Mouse (Mus musculus) myocyte (in vitro differentiated cells): ENCODE measurements around the gene Arhgef3. TPM values are rescaled to one million over a fixed set of nuclear protein-coding genes. Genes with fewer than 3 reads are reported as not detected.

ENCODE experiments used
- H3K27me3 ChIP-seq: one replicate; pipeline ENCODE4 v1.6.1; 2011; ENCODE audit not compliant: control insufficient read depth, insufficient read depth, insufficient read length
- H3K36me3 ChIP-seq: one replicate; pipeline ENCODE4 v1.6.1; 2011; ENCODE audit not compliant: control insufficient read depth, insufficient read depth
- H3K4me2 ChIP-seq: one replicate; pipeline ENCODE4 v1.6.1; 2011; ENCODE audit warnings: low read depth, control low read depth
- H3K4me3 ChIP-seq: one replicate; pipeline ENCODE4 v1.5.1; 2011; ENCODE audit warnings: mild to moderate bottlenecking, control low read depth, moderate library complexity
- H3K79me2 ChIP-seq: one replicate; pipeline ENCODE4 v1.6.1; 2011; ENCODE audit not compliant: control insufficient read depth, insufficient read depth
- H3ac ChIP-seq: one replicate; pipeline ENCODE4 v1.6.1; 2011; ENCODE audit not compliant: control insufficient read depth, insufficient read length
- CEBPB ChIP-seq: IDR thresholded peaks from 2 replicates; pipeline ENCODE4 v1.6.1; 2011; ENCODE audit warnings: mild to moderate bottlenecking, moderate library complexity; ENCODE audit not compliant: poor library complexity, insufficient read depth, severe bottlenecking
- E2F4 ChIP-seq: IDR thresholded peaks from one replicate; pipeline ENCODE4 v1.6.1; 2011; ENCODE audit warnings: mild to moderate bottlenecking, control low read depth, moderate library complexity; ENCODE audit not compliant: insufficient read depth
- MAX ChIP-seq: IDR thresholded peaks from one replicate; pipeline ENCODE4 v1.6.1; 2011; ENCODE audit warnings: low read depth, mild to moderate bottlenecking, control low read depth
- MYOD1 ChIP-seq, 3 experiments: IDR thresholded peaks; one replicate each; pipeline ENCODE4 v1.6.1; 2011; ENCODE audit warnings: control low read depth in 2 of 3, low read depth in 2 of 3, mild to moderate bottlenecking in 2 of 3, moderate library complexity in 1 of 3; ENCODE audit not compliant: insufficient read length in 2 of 3, control insufficient read depth in 1 of 3
- MYOG ChIP-seq, 3 experiments: IDR thresholded peaks; one replicate each; pipeline ENCODE4 v1.6.1; 2011; ENCODE audit warnings: control low read depth in 2 of 3, low read depth in 2 of 3, mild to moderate bottlenecking in 2 of 3; ENCODE audit not compliant: insufficient read length in 2 of 3, control insufficient read depth in 1 of 3, insufficient read depth in 1 of 3
- POLR2A ChIP-seq: IDR thresholded peaks from one replicate; pipeline ENCODE4 v1.6.1; 2011; ENCODE audit warnings: low read depth, mild to moderate bottlenecking, control low read depth, moderate library complexity; ENCODE audit not compliant: insufficient read length
- POLR2AphosphoS2 ChIP-seq: IDR thresholded peaks from one replicate; pipeline ENCODE4 v1.6.1; 2011; ENCODE audit warnings: low read depth, control low read depth; ENCODE audit not compliant: insufficient read length
- REST ChIP-seq: IDR thresholded peaks from one replicate; pipeline ENCODE4 v1.6.1; 2011; ENCODE audit warnings: mild to moderate bottlenecking, control low read depth, moderate library complexity; ENCODE audit not compliant: insufficient read depth, insufficient read length
- SRF ChIP-seq: IDR thresholded peaks from one replicate; pipeline ENCODE4 v1.6.1; 2011; ENCODE audit warnings: low read depth; ENCODE audit not compliant: control insufficient read depth, insufficient read length
- TCF12 ChIP-seq: IDR thresholded peaks from one replicate; pipeline ENCODE4 v1.6.1; 2011; ENCODE audit warnings: mild to moderate bottlenecking, control low read depth; ENCODE audit not compliant: poor library complexity, insufficient read depth, severe bottlenecking
- TCF3 ChIP-seq: IDR thresholded peaks from one replicate; pipeline ENCODE4 v1.6.1; 2011; ENCODE audit warnings: low read depth, control low read depth; ENCODE audit not compliant: insufficient read length
- USF1 ChIP-seq: IDR thresholded peaks from one replicate; pipeline ENCODE4 v1.6.1; 2011; ENCODE audit warnings: low read depth, mild to moderate bottlenecking, control low read depth, moderate library complexity
- polyA plus RNA-seq: library from polyadenylated mRNA; unstranded; fragments of >200 nt; fragmentation: generic; extraction: Trizol; gene quantifications from one replicate; pipeline ENCODE4 v1.2.1, GENCODE M21; 2012; ENCODE audit warnings: missing spikeins

Gene Arhgef3
- polyA plus RNA-seq, 1 experiment: 6.6 TPM

DNA sequence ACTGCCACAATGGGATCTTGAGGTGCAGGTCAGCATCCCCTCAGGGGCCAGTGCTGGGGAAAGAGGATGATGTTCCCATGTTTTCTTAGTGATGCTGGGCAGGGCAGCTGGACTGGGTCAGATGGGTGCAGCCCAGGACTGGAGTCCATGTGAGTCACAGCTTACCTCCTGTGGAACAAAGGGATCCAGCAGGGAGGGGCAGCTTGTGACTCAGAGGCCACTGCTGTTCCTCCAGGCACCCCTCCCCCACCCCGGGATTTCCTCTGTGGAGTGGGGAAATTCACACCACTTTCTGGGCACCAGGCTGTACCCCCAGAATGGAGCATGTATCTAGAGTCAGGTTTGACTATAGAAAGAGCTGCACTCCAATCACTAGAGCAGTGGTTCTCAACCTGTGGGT is 16.8 kb downstream of the Arhgef3 start:
- Histone ChIP-seq H3ac (no peak overlapping the region), H3K4me2 (peak overlapping the region; percentile 40), H3K4me3 (no peak overlapping the region), H3K27me3 (no peaks in the 10 kb centered on the region), H3K79me2 (no peaks in the 10 kb centered on the region), H3K36me3 (no peaks in the 10 kb centered on the region)
- no peak for TF ChIP-seq POLR2AphosphoS2
- peak in 1 of 3 experiments; percentile 67 for TF ChIP-seq MYOD1 (IDR thresholded peaks at IDR 0.05; ENCODE audit: control insufficient read depth in 1 of 3, insufficient read length in 2 of 3, low read depth in 2 of 3)
- TF ChIP-seq SRF: no peak
- TF ChIP-seq MYOG (IDR thresholded peaks at IDR 0.05; ENCODE audit: control insufficient read depth in 1 of 3, insufficient read depth in 1 of 3, insufficient read length in 2 of 3, low read depth in 2 of 3): peak in 1 of 3 experiments; percentile 60
- TF ChIP-seq REST: no peak
- TF ChIP-seq CEBPB: no peak
- TF ChIP-seq TCF3: no peak
- no peak for TF ChIP-seq MAX
- peak; percentile 24 for TF ChIP-seq TCF12
- TF ChIP-seq E2F4: no peak

DNA sequence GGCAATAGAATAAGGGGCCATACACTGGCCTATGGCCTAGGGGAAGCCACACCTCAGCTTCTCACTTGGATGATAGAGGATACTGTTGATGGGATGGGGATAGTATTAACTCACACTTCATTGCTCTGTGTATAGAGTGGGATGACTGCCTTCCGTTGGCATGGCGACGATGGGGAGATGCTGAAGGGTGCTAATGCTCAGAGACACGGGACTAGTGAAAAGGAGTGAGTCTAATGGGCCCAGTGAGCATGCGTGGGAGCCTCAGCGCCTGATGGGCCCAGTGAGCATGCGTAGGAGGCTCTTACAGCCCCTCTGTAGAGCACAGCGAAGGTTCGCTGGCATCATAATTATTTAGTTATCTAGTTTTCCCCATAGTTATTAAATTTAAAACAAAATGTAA is 24.2 kb downstream of the Arhgef3 start:
- H3K27me3 ChIP-seq: no peaks in the 10 kb centered on the region
- H3K79me2 ChIP-seq: no peaks in the 10 kb centered on the region
- no peak for TF ChIP-seq POLR2AphosphoS2
- TF ChIP-seq MYOD1 (IDR thresholded peaks at IDR 0.05; ENCODE audit: control insufficient read depth in 1 of 3, insufficient read length in 2 of 3, low read depth in 2 of 3): no peak
- TF ChIP-seq TCF12: no peak
- TF ChIP-seq MAX: no peak
- TF ChIP-seq TCF3: no peak
- TF ChIP-seq CEBPB: no peak
- TF ChIP-seq POLR2A: no peak
- no peak for TF ChIP-seq USF1
- no peak overlapping the region for H3ac ChIP-seq
- no peak overlapping the region for H3K4me2 ChIP-seq
- no peak overlapping the region for H3K4me3 ChIP-seq
- no peaks in the 10 kb centered on the region for H3K36me3 ChIP-seq

DNA sequence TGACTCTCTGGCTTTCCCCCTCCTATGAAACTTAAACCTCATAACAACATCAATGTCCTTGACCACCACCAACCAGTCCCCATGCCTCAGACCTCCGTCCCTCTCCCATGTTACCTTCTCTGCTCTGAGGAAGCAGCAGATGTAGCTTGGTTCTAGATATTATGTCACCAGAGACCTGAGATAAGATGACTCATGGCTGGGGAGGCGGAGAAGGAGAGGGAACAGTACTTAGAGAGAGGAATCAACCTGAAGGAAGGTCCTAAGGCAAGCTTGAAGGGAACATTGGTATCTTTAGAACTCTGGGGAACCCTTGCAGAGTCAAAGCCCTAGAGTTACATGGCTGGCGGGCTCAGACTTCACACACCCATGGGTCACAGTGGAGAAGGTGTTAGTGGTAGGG is 25.3 kb downstream of the Arhgef3 start:
- Histone ChIP-seq H3K36me3 (no peaks in the 10 kb centered on the region), H3ac (no peak overlapping the region), H3K27me3 (no peaks in the 10 kb centered on the region), H3K79me2 (no peaks in the 10 kb centered on the region), H3K4me3 (no peak overlapping the region), H3K4me2 (no peak overlapping the region)
- TF ChIP-seq MYOD1 (IDR thresholded peaks at IDR 0.05; ENCODE audit: control insufficient read depth in 1 of 3, insufficient read length in 2 of 3, low read depth in 2 of 3): no peak

DNA sequence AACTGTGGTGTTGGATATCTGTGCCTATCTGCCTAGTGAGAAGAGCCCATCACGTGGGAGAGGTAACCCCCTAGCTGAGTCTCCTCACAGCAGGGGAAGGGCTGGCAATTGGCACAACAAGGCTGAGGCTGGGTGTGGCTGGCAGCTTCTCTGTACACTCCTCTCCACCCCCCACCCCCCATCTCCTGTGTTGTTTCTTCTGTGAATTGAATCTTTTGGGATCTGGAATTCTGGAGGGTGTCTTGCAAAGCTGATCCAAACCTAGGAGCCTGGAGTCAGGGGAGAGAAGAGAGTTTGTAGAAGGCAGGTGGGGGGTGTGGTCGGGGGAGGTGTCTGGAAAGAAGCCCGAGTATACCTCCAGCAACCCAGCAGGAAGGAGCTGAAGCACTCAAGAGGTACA is 26.8 kb downstream of the Arhgef3 start:
- no peaks in the 10 kb centered on the region for H3K27me3 ChIP-seq
- no peak overlapping the region for H3ac ChIP-seq
- TF ChIP-seq MYOD1 (IDR thresholded peaks at IDR 0.05; ENCODE audit: control insufficient read depth in 1 of 3, insufficient read length in 2 of 3, low read depth in 2 of 3) (no peak), MAX (no peak), CEBPB (no peak), MYOG (IDR thresholded peaks at IDR 0.05; ENCODE audit: control insufficient read depth in 1 of 3, insufficient read depth in 1 of 3, insufficient read length in 2 of 3, low read depth in 2 of 3) (no peak), E2F4 (no peak), POLR2A (no peak), TCF12 (no peak)
- no peaks in the 10 kb centered on the region for H3K79me2 ChIP-seq
- H3K4me2 ChIP-seq: no peak overlapping the region
- no peak overlapping the region for H3K4me3 ChIP-seq
- H3K36me3 ChIP-seq: no peaks in the 10 kb centered on the region

DNA sequence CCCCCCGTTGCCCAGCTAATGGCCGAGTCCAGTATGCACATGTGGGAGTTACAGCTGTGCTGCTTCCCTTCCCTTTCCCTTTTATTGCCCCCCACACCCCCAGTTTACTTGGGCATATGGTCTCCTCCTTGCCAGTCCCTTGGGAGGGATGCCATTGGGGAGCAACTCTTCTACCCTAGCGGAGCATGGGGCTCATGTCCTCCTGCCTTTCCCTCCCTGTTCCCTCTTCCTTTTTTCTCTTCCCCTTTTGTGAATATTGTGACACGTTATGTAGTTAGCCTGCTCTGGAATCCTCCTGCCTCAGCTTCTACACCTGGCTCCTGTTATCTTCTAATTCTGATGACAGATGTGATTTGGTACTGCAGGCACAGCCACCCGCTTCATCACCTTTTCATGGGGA is 28.0 kb downstream of the Arhgef3 start:
- H3K4me3 ChIP-seq: no peak overlapping the region
- TF ChIP-seq MAX: no peak
- no peak for TF ChIP-seq MYOG (IDR thresholded peaks at IDR 0.05; ENCODE audit: control insufficient read depth in 1 of 3, insufficient read depth in 1 of 3, insufficient read length in 2 of 3, low read depth in 2 of 3)
- TF ChIP-seq CEBPB: no peak
- no peak for TF ChIP-seq E2F4
- no peak for TF ChIP-seq TCF12
- TF ChIP-seq MYOD1 (IDR thresholded peaks at IDR 0.05; ENCODE audit: control insufficient read depth in 1 of 3, insufficient read length in 2 of 3, low read depth in 2 of 3): no peak
- H3K79me2 ChIP-seq: no peaks in the 10 kb centered on the region
- no peaks in the 10 kb centered on the region for H3K27me3 ChIP-seq
- H3ac ChIP-seq: no peak overlapping the region
- H3K36me3 ChIP-seq: no peaks in the 10 kb centered on the region
- no peak overlapping the region for H3K4me2 ChIP-seq
